Mouse (Mus musculus): Measurements from ENCODE around the gene Gm4450.
"Not testable (repeated sequence)": the region's sequence is repeated elsewhere in the genome, so short reads cannot be mapped to it uniquely, and the experiment has no call there.

- TF ChIP-seq CTCF, EP300 (IDR thresholded peaks at IDR 0.05; ENCODE audit: low read depth): not testable (repeated sequence)
These were observed 46.0 kb downstream of the Gm4450 start for GRCm38 (mm10) chr3:98410619-98411580.

Data from heart, postnatal 0 days (tissue).